ENCODE assay signal across 14 mouse cellular contexts in the genomic region with DNA sequence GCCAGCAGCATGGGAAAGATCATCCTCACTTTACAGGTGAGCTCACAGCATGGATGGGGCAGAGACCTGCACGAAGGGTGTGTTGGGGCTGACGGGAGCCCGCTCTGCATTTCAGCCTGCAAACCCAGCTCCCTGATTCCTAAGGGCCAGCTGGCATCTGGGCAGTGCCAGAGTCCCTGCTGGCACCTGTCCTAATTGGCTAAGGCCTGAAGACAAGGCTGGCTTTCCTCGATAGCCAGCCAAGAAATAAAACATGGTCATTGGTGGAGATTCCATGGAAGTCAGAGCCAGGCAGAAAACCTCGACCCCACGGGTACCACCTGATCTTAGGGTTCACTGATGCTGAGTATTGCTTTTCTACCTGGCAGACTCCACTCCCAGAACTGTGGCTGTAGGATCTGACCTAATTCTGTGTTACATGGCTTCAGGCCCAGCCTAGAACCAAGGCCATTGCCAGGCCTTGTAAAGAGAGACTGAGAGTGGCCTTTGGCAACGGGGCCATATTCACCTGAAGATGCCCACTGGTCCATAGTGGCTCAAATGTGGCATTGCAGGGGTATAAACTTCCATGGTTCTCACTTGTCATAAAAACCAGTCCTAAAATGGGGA. TPM values are rescaled to one million over a fixed set of nuclear protein-coding genes. Genes with fewer than 3 reads are reported as not detected.
A peak's percentile ranks its signal among the peaks of the same experiment; 100 is the strongest.
DNase-seq lines count a peak whose midpoint lies in the region; ATAC-seq and TF ChIP-seq lines count a peak whose summit lies in the region.
"Had no signal": no experiment of that assay in that cellular context is flagged by ENCODE, and none has a peak within 500 bp of the region (broad histone marks: within the 10 kb centered on the region; RNA-seq: fewer than 3 reads in every experiment).

No protein-coding gene starts in this region.

- 64% methylated on average over 7 of the region's 7 CpGs for WGBS in forebrain, embryonic 14.5 days
- 83% methylated on average over 7 of the region's 7 CpGs for WGBS in forebrain, embryonic 11.5 days
- WGBS in liver, adult 2 months: 70% methylated on average over 7 of the region's 7 CpGs
- whole genome bisulfite sequencing in liver, embryonic 11.5 days: 74% methylated on average over 7 of the region's 7 CpGs

- H3K9ac ChIP-seq in forebrain, embryonic 14.5 days (ENCODE audit: low read length): no peak overlapping the region
- no peak overlapping the region for H3K9ac ChIP-seq in forebrain, embryonic 11.5 days (ENCODE audit: low read length)
- no peak overlapping the region for H3K9ac ChIP-seq in liver, adult 2 months (ENCODE audit: low read depth, low read length)
- no peak overlapping the region for H3K9ac ChIP-seq in liver, embryonic 11.5 days (ENCODE audit: low read depth, low read length)
- H3K9ac ChIP-seq: embryonic facial prominence, embryonic 12.5 days; limb, embryonic 12.5 days; lung, embryonic 14.5 days; midbrain, embryonic 12.5 days had no signal

- H3K4me3 ChIP-seq in forebrain, embryonic 14.5 days (ENCODE audit: low read depth, low read length): no peak overlapping the region
- no peak overlapping the region for H3K4me3 ChIP-seq in forebrain, embryonic 11.5 days (ENCODE audit: low read depth, low read length)
- H3K4me3 ChIP-seq in liver, adult 2 months (ENCODE audit: insufficient read depth, low read depth, low read length): no peak overlapping the region
- H3K4me3 ChIP-seq in liver, embryonic 11.5 days (ENCODE audit: low read depth, low read length): no peak overlapping the region
- H3K4me3 ChIP-seq: embryonic facial prominence, embryonic 12.5 days; limb, embryonic 12.5 days; midbrain, embryonic 12.5 days had no signal

- ATAC-seq in forebrain, embryonic 14.5 days: peak; percentile 42; the same call in 1 of the 2 replicates
- no peak for ATAC-seq in forebrain, embryonic 11.5 days (replicated peaks; ENCODE audit: low FRiP score)
- no peak for ATAC-seq in liver, embryonic 11.5 days (replicated peaks; ENCODE audit: low FRiP score)

- H3K79me2 ChIP-seq in liver, adult 2 months (ENCODE audit: control insufficient read depth, insufficient read depth, low read length): no peaks in the 10 kb centered on the region

- H3K36me3 ChIP-seq in forebrain, embryonic 14.5 days (ENCODE audit: control insufficient read depth, insufficient read depth, low read length): no peaks in the 10 kb centered on the region
- H3K36me3 ChIP-seq in forebrain, embryonic 11.5 days (ENCODE audit: control insufficient read depth, insufficient read depth, low read length): no peaks in the 10 kb centered on the region
- H3K36me3 ChIP-seq in liver, adult 2 months (ENCODE audit: control insufficient read depth, insufficient read depth, low read length): no peaks in the 10 kb centered on the region
- H3K36me3 ChIP-seq in liver, embryonic 11.5 days (ENCODE audit: control insufficient read depth, insufficient read depth, low read length): no peaks in the 10 kb centered on the region
- H3K36me3 ChIP-seq: embryonic facial prominence, embryonic 12.5 days; limb, embryonic 12.5 days; midbrain, embryonic 12.5 days had no signal

- H3K27ac ChIP-seq in forebrain, embryonic 14.5 days (ENCODE audit: low read depth, low read length): no peak overlapping the region
- no peak overlapping the region for H3K27ac ChIP-seq in forebrain, embryonic 11.5 days (ENCODE audit: low read depth, low read length)
- no peak overlapping the region for H3K27ac ChIP-seq in liver, adult 2 months (replicated peaks; ENCODE audit: insufficient read depth, low read depth, low read length)
- no peak overlapping the region for H3K27ac ChIP-seq in liver, embryonic 11.5 days (ENCODE audit: low read depth, low read length)
- H3K27ac ChIP-seq: embryonic facial prominence, embryonic 12.5 days; limb, embryonic 12.5 days; midbrain, embryonic 12.5 days had no signal

- DNase-seq in forebrain, embryonic 14.5 days (ENCODE audit: low spot score): peak; percentile 72
- no peak for DNase-seq in forebrain, embryonic 11.5 days (ENCODE audit: low spot score)
- peak; percentile 49 for DNase-seq in liver, adult 2 months (ENCODE audit: extremely low read depth, low read depth, low spot score)
- DNase-seq in liver, embryonic 11.5 days (ENCODE audit: low spot score): no peak
- DNase-seq in cerebellum, adult 11-12 months: peak; percentile 96
- peak; percentile 37 for DNase-seq in gastrocnemius, postnatal 10 days
- no peak for DNase-seq in thymus, postnatal 25 days
- DNase-seq in thymus, postnatal 10 days (ENCODE audit: low spot score in 2 of 2): no peak
- DNase-seq: kidney, postnatal 36 days; lung, embryonic 14.5 days; thymus, adult 18-20 months had no signal

- no peaks in the 10 kb centered on the region for H3K27me3 ChIP-seq in forebrain, embryonic 14.5 days (replicated peaks; ENCODE audit: control insufficient read depth, insufficient read depth, low read length)
- H3K27me3 ChIP-seq in forebrain, embryonic 11.5 days (ENCODE audit: control insufficient read depth, insufficient read depth, low read length): no peaks in the 10 kb centered on the region
- H3K27me3 ChIP-seq in liver, adult 2 months (ENCODE audit: control insufficient read depth, insufficient read depth, low read length): no peaks in the 10 kb centered on the region
- H3K27me3 ChIP-seq in liver, embryonic 11.5 days (replicated peaks; ENCODE audit: control insufficient read depth, insufficient read depth, low read length): peaks cover 2% of the 10 kb centered on the region; the same call in 1 of the 2 replicates
- H3K27me3 ChIP-seq: embryonic facial prominence, embryonic 12.5 days; midbrain, embryonic 12.5 days had no signal

- no peaks in the 10 kb centered on the region for H3K9me3 ChIP-seq in forebrain, embryonic 14.5 days (replicated peaks; ENCODE audit: control insufficient read depth, low read length)
- no peaks in the 10 kb centered on the region for H3K9me3 ChIP-seq in forebrain, embryonic 11.5 days (ENCODE audit: control insufficient read depth, low read length)
- H3K9me3 ChIP-seq in liver, embryonic 11.5 days (ENCODE audit: control insufficient read depth, low read length): no peaks in the 10 kb centered on the region
- H3K9me3 ChIP-seq: embryonic facial prominence, embryonic 12.5 days; limb, embryonic 12.5 days; midbrain, embryonic 12.5 days had no signal

- no peak for TF ChIP-seq CTCF in liver, adult 2 months (IDR thresholded peaks at IDR 0.05; ENCODE audit: low read depth, low read length)

- H3K4me2 ChIP-seq in forebrain, embryonic 14.5 days (ENCODE audit: low read length): no peak overlapping the region
- H3K4me2 ChIP-seq in forebrain, embryonic 11.5 days (ENCODE audit: low read depth, low read length, severe bottlenecking): no peak overlapping the region
- H3K4me2 ChIP-seq in liver, embryonic 11.5 days: no peak overlapping the region
- H3K4me2 ChIP-seq: embryonic facial prominence, embryonic 12.5 days; limb, embryonic 12.5 days; lung, embryonic 14.5 days; midbrain, embryonic 12.5 days had no signal

- TF ChIP-seq POLR2A in liver, adult 2 months (IDR thresholded peaks at IDR 0.05; ENCODE audit: extremely low read depth, insufficient read depth, low read length): no peak

- H3K4me1 ChIP-seq in forebrain, embryonic 14.5 days (ENCODE audit: control insufficient read depth, insufficient read depth, low read length): 0 out of 2 replicates have a peak, but pooled peaks cover 3% of the 10 kb centered on the region
- no peaks in the 10 kb centered on the region for H3K4me1 ChIP-seq in forebrain, embryonic 11.5 days (replicated peaks; ENCODE audit: control insufficient read depth, insufficient read depth, low read length)
- H3K4me1 ChIP-seq in liver, adult 2 months (ENCODE audit: control insufficient read depth, insufficient read depth, low read length): peaks cover 2% of the 10 kb centered on the region; the same call in 1 of the 2 replicates
- no peaks in the 10 kb centered on the region for H3K4me1 ChIP-seq in liver, embryonic 11.5 days (replicated peaks; ENCODE audit: control insufficient read depth, insufficient read depth, low read length)
- H3K4me1 ChIP-seq: embryonic facial prominence, embryonic 12.5 days; limb, embryonic 12.5 days had no signal

RNA-seq across cellular contexts. Expression of gene Trp53i11, which starts 34.4 kb away (rescaled TPM):
- 95.8 and 113 TPM in 2 replicates for polyA plus RNA-seq in forebrain, embryonic 14.5 days (2014; fragmentation: Nextera tagmentation; extraction: Ambion mirVana)
- 155 and 170 TPM in 2 replicates for polyA plus RNA-seq in forebrain, embryonic 11.5 days (2014; fragmentation: Nextera tagmentation; extraction: Ambion mirVana)
- 1.9 and 5.0 TPM in 2 replicates for total RNA-seq in liver, adult 2 months (2014; rRNA removed)
- 7.1 and 9.1 TPM in 2 replicates for polyA plus RNA-seq in liver, adult 2 months (2012; rRNA removed)
- polyA plus RNA-seq in liver, embryonic 11.5 days (2014; fragmentation: Nextera tagmentation; extraction: Ambion mirVana): 10.5 and 14.0 TPM in 2 replicates
- total RNA-seq in gastrocnemius, postnatal 10 days (2021): 10 to 100 TPM; 37.0 to 38.3 TPM

Comparison
In these comparisons a context has a peak if more than half of its experiments do, and no peak if none do; other contexts are left out.
1. DNase-seq: peak in forebrain, embryonic 14.5 days (single experiment), liver, adult 2 months (single experiment), cerebellum, adult 11-12 months (single experiment) and gastrocnemius, postnatal 10 days (single experiment); none in forebrain, embryonic 11.5 days (single experiment), liver, embryonic 11.5 days (single experiment), thymus, postnatal 25 days (single experiment) and thymus, postnatal 10 days (0 of 2).